ENCODE assay signal across 18 mouse cellular contexts in the genomic region with DNA sequence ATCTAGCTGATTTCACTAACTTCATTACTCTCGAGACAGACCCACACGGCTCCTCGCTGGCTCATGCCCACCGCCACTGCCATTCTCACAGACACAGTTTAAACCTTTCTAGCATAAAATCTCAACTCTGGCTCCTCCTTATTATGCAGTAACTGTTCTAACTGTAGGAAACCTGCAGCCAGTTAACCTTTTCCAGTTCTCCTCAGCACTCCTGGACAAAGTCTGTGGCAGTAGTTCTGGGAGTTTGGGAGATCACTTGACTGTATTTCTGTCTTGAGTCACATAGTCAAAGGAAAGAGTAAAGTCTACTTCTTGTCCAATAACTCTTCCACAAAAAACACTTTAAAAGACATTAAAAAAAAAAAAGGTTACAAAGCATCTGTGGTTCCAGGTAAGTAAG.
"Had no signal": no experiment of that assay in that cellular context is flagged by ENCODE, and none has a peak within 500 bp of the region (broad histone marks: within the 10 kb centered on the region; RNA-seq: fewer than 3 reads in every experiment).

No protein-coding gene starts in this region.

- H3K4me3 ChIP-seq: midbrain, embryonic 10.5 days; midbrain, embryonic 12.5 days; myocyte; neural tube, embryonic 13.5 days; neural tube, embryonic 15.5 days had no signal

- H3K27me3 ChIP-seq: midbrain, embryonic 12.5 days; neural tube, embryonic 13.5 days; neural tube, embryonic 15.5 days had no signal

- ATAC-seq: midbrain, embryonic 16.5 days had no signal

- H3K27ac ChIP-seq: midbrain, embryonic 10.5 days; midbrain, embryonic 12.5 days; neural tube, embryonic 13.5 days; neural tube, embryonic 15.5 days had no signal

- H3K9me3 ChIP-seq: midbrain, embryonic 10.5 days; midbrain, embryonic 12.5 days; neural tube, embryonic 13.5 days; neural tube, embryonic 15.5 days had no signal

- H3K9ac ChIP-seq: lung, embryonic 14.5 days; midbrain, embryonic 12.5 days; neural tube, embryonic 13.5 days; neural tube, embryonic 15.5 days had no signal

- H3K4me2 ChIP-seq: lung, embryonic 14.5 days; midbrain, embryonic 12.5 days; neural tube, embryonic 13.5 days; neural tube, embryonic 15.5 days had no signal

- DNase-seq: lung, embryonic 14.5 days; lung, postnatal 10 days; lung, postnatal 4 days; midbrain, embryonic 14.5 days; retina, postnatal 1 day; right cerebral cortex, adult 18-20 months; right cerebral cortex, postnatal 25 days; right cerebral cortex, postnatal 4 days; spleen, adult 18-20 months; thymus, adult 18-20 months; thymus, postnatal 14 days; thymus, postnatal 36 days had no signal

- H3K4me1 ChIP-seq: midbrain, embryonic 10.5 days; midbrain, embryonic 12.5 days; neural tube, embryonic 13.5 days; neural tube, embryonic 15.5 days had no signal

- H3K36me3 ChIP-seq: midbrain, embryonic 12.5 days; neural tube, embryonic 13.5 days; neural tube, embryonic 15.5 days had no signal
